Mouse (Mus musculus): ENCODE results near the gene Car10. TPM values are rescaled to one million over a fixed set of nuclear protein-coding genes. Genes with fewer than 3 reads are reported as not detected.

The Car10 gene
- polyA plus RNA-seq, 1 experiment, result not detected

DNA sequence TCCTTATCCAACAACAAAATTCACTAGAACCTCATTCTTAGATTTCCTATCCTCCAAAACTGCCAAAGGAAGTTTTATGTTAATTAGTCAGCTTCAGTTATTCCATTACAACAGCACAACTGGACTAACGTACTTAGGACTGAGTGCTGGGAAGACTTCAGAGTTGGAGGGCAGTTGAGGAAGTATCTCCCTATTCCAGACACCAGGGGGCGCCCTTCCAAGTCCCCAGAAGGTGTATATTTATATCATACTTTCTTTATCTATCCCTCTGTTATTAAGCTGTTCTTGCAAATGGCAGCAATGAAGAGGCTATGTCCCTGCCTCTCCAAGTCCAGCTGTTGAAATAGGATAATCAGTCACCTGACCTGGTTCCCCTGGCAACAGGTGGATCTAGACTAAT is 405.6 kb downstream of the Car10 start:
- Histone ChIP-seq H3K27ac (ENCODE audit: insufficient read depth, low read depth, low read length) (no peak overlapping the region), H3K4me3 (ENCODE audit: low read depth, low read length) (no peak overlapping the region), H3K27me3 (ENCODE audit: control insufficient read depth, insufficient read depth, low read length) (no peaks in the 10 kb centered on the region), H3K4me1 (ENCODE audit: control insufficient read depth, insufficient read depth, insufficient read length, low read length) (no peaks in the 10 kb centered on the region), H3K36me3 (ENCODE audit: control insufficient read depth, insufficient read depth, low read length) (no peaks in the 10 kb centered on the region)
- TF ChIP-seq CTCF (IDR thresholded peaks at IDR 0.05; ENCODE audit: extremely low read depth, insufficient read length, insufficient replicate concordance, low read depth, low read length), result peak; percentile 44; the same call in 1 of the 2 replicates
- TF ChIP-seq POLR2A (IDR thresholded peaks at IDR 0.05; ENCODE audit: low read depth, low read length), result no peak
- whole genome bisulfite sequencing, result 23% methylated on average over 2 of the region's 2 CpGs

DNA sequence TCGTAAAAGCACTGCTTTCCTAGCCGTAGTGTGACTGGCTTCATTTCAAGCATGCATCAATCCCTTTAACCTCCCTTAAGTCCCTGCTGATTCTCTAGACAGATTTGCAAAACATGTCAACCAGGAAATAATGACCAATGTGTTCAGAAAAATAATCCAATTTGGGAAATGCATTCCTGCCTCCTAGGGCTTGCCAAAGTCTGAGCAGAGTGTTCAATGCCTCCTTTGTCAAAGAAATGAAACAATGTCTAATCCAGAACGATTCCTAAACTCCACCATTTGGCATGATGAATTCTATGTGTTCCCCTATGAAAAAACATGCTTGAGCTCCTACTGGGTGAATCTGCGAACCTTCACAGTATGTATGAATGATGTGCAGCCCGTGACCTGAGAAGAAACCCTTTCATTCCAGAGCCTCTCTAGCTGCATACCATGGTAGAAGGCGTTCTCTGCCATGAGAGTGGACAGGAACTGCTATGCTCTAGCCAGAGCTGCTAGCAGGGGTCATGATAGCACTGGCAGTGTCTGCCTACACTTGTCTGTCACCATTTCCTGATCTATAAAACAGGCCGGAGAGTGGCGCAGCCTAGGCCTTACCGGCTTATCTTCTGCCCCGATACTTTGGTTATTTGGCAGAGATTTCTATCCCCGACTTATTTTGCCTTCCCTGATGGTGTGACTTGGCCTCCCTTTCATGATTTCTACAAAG is 411.9 kb downstream of the Car10 start:
- no peaks in the 10 kb centered on the region for H3K27me3 ChIP-seq (ENCODE audit: control insufficient read depth, insufficient read depth, low read length)
- 75% methylated on average over 11 of the region's 11 CpGs for WGBS
- no peaks in the 10 kb centered on the region for H3K4me1 ChIP-seq (ENCODE audit: control insufficient read depth, insufficient read depth, insufficient read length, low read length)
- no peak overlapping the region for H3K4me3 ChIP-seq (ENCODE audit: low read depth, low read length)
- TF ChIP-seq POLR2A (IDR thresholded peaks at IDR 0.05; ENCODE audit: low read depth, low read length), result no peak
- TF ChIP-seq CTCF (IDR thresholded peaks at IDR 0.05; ENCODE audit: extremely low read depth, insufficient read length, insufficient replicate concordance, low read depth, low read length), result no peak
- no peak overlapping the region for H3K27ac ChIP-seq (ENCODE audit: insufficient read depth, low read depth, low read length)
- no peaks in the 10 kb centered on the region for H3K36me3 ChIP-seq (ENCODE audit: control insufficient read depth, insufficient read depth, low read length)

DNA sequence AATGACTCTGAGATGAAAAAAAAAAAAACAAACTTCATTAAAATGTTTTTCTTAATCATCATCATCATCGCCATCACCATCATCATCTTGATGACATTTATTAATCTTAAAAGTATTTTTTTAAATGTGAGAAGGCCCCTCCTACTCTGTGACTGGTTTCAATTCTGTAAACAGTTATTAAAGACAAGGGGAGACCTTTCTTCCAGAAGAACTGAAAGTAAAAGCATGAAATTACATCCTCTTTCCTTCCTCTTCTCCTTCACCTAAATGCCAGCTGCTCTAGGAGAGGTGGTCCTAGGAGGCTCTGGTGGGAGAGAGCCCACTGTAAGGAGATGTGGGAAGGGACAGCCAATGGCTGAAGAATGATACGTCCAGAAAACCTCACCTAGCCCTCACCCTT is 415.0 kb downstream of the Car10 start:
- Histone ChIP-seq H3K36me3 (ENCODE audit: control insufficient read depth, insufficient read depth, low read length) (no peaks in the 10 kb centered on the region), H3K27me3 (ENCODE audit: control insufficient read depth, insufficient read depth, low read length) (no peaks in the 10 kb centered on the region), H3K4me1 (ENCODE audit: control insufficient read depth, insufficient read depth, insufficient read length, low read length) (no peaks in the 10 kb centered on the region), H3K27ac (ENCODE audit: insufficient read depth, low read depth, low read length) (no peak overlapping the region), H3K4me3 (ENCODE audit: low read depth, low read length) (no peak overlapping the region)
- TF ChIP-seq CTCF (IDR thresholded peaks at IDR 0.05; ENCODE audit: extremely low read depth, insufficient read length, insufficient replicate concordance, low read depth, low read length) (no peak), POLR2A (IDR thresholded peaks at IDR 0.05; ENCODE audit: low read depth, low read length) (no peak)
- WGBS, result 84% methylated on average over 2 of the region's 2 CpGs

DNA sequence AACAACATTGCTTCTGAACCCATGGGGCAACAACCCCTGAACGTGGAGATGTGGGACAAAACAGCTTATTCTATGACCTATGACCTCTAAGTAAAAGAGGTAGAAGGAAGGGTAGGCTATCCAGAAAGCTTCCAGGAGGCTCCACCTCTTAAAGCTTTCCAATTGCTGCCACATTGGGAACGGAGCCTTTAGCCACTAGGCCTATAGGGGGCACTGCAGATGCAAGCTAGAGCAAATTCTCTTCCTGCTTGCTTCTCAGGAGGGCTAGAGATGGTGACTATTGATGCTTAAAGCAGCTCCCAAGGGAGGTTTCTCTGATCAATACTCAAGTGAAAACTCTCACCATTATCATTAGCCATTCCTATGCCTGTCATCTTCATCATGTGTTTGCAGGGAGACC is 416.6 kb downstream of the Car10 start:
- no peak for TF ChIP-seq POLR2A (IDR thresholded peaks at IDR 0.05; ENCODE audit: low read depth, low read length)
- no peak for TF ChIP-seq CTCF (IDR thresholded peaks at IDR 0.05; ENCODE audit: extremely low read depth, insufficient read length, insufficient replicate concordance, low read depth, low read length)
- WGBS, result 34% methylated on average over 2 of the region's 2 CpGs
- Histone ChIP-seq H3K27me3 (ENCODE audit: control insufficient read depth, insufficient read depth, low read length) (no peaks in the 10 kb centered on the region), H3K4me1 (ENCODE audit: control insufficient read depth, insufficient read depth, insufficient read length, low read length) (no peaks in the 10 kb centered on the region), H3K4me3 (ENCODE audit: low read depth, low read length) (no peak overlapping the region), H3K27ac (ENCODE audit: insufficient read depth, low read depth, low read length) (no peak overlapping the region), H3K36me3 (ENCODE audit: control insufficient read depth, insufficient read depth, low read length) (no peaks in the 10 kb centered on the region)

DNA sequence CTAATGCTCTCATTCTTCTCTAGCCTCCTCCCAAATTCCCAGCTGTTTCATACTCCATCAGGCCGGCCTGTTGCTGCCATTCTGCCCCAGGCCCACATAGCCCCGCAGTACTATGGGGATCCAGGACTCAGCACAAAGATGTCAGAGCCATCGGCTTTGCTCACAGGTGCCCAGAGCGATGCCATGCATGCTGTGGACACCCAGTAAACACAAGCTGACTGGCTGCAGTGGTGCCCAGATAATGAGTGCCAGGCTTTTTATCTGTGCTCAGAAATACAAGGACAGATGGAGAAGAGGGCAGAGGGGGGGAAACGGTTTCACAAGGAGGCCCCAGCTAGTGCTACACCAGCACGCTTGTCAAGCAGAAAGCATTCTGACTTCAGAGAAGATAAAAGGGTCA is 417.7 kb downstream of the Car10 start:
- WGBS, result 82% methylated on average over 6 of the region's 6 CpGs
- H3K4me1 ChIP-seq (ENCODE audit: control insufficient read depth, insufficient read depth, insufficient read length, low read length), result no peaks in the 10 kb centered on the region
- H3K36me3 ChIP-seq (ENCODE audit: control insufficient read depth, insufficient read depth, low read length), result no peaks in the 10 kb centered on the region

DNA sequence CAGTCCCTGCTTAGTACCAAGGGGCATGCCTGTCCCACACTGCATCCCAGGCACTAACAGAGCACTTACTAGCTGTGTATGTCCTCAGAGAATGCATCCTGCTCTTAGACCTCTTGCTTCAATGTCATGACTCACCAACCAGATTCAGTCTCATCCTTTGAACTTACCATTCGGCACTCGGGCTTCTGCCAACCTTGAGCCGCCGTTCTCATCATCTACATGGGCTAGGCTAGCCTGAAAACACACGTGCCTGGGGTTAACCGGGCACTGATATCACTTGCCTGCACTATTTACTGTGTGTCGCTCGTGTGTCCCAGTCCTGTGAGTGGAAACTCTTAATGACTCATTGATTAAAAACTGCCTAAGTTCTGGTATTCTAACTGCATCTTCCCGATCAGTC is 418.4 kb downstream of the Car10 start:
- Histone ChIP-seq H3K27me3 (ENCODE audit: control insufficient read depth, insufficient read depth, low read length) (no peaks in the 10 kb centered on the region), H3K36me3 (ENCODE audit: control insufficient read depth, insufficient read depth, low read length) (no peaks in the 10 kb centered on the region), H3K4me3 (ENCODE audit: low read depth, low read length) (no peak overlapping the region), H3K4me1 (ENCODE audit: control insufficient read depth, insufficient read depth, insufficient read length, low read length) (no peaks in the 10 kb centered on the region), H3K27ac (ENCODE audit: insufficient read depth, low read depth, low read length) (no peak overlapping the region)
- WGBS, result 79% methylated on average over 9 of the region's 9 CpGs
- no peak for TF ChIP-seq CTCF (IDR thresholded peaks at IDR 0.05; ENCODE audit: extremely low read depth, insufficient read length, insufficient replicate concordance, low read depth, low read length)
- TF ChIP-seq POLR2A (IDR thresholded peaks at IDR 0.05; ENCODE audit: low read depth, low read length), result no peak

More for the DNA sequence above, 417.7 kb downstream of the Car10 start:
- Histone ChIP-seq H3K27me3 (ENCODE audit: control insufficient read depth, insufficient read depth, low read length) (no peaks in the 10 kb centered on the region), H3K27ac (ENCODE audit: insufficient read depth, low read depth, low read length) (no peak overlapping the region), H3K4me3 (ENCODE audit: low read depth, low read length) (no peak overlapping the region)
- TF ChIP-seq CTCF (IDR thresholded peaks at IDR 0.05; ENCODE audit: extremely low read depth, insufficient read length, insufficient replicate concordance, low read depth, low read length) (no peak), POLR2A (IDR thresholded peaks at IDR 0.05; ENCODE audit: low read depth, low read length) (no peak)

DNA sequence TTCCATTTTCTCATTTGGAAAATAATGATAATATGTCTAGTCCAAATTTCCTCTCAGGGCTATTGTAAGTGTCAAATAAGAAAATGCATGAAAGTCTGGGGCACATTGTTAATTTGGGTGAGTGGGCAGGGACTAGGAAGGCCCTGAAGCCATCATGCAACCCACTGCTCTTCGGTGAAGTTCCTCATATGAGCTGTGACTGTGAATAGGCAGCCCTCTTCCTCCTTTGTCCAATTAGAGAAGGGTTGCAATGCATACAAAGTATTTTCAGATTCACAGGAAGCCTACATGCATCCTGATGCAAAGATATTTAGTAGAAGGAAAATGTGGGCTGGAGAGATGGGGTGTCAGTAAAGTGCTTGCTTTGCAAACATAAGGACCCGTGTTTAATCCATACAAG is 419.1 kb downstream of the Car10 start:
- Histone ChIP-seq H3K27ac (ENCODE audit: insufficient read depth, low read depth, low read length) (no peak overlapping the region), H3K27me3 (ENCODE audit: control insufficient read depth, insufficient read depth, low read length) (no peaks in the 10 kb centered on the region), H3K36me3 (ENCODE audit: control insufficient read depth, insufficient read depth, low read length) (no peaks in the 10 kb centered on the region), H3K4me1 (ENCODE audit: control insufficient read depth, insufficient read depth, insufficient read length, low read length) (no peaks in the 10 kb centered on the region), H3K4me3 (ENCODE audit: low read depth, low read length) (no peak overlapping the region)
- WGBS, result 63% methylated on average over 2 of the region's 2 CpGs
- TF ChIP-seq CTCF (IDR thresholded peaks at IDR 0.05; ENCODE audit: extremely low read depth, insufficient read length, insufficient replicate concordance, low read depth, low read length) (no peak), POLR2A (IDR thresholded peaks at IDR 0.05; ENCODE audit: low read depth, low read length) (no peak)

Measured in small intestine, adult 2 months (tissue).